Mouse (Mus musculus) c-Kit-positive CD71-positive TER-119-positive erythroid progenitor cells, embryonic 14.5 days (primary cell): ENCODE results near the gene Gucy1b2.
A peak's percentile ranks its signal among the peaks of the same experiment; 100 is the strongest.

ENCODE experiments used
- DNase-seq: peaks from one replicate; pipeline ENCODE4 v3.0.0-alpha.2; 2013; ENCODE audit warnings: low spot score

The Gucy1b2 gene

GRCm38 (mm10) chr14:62456239-62456747 lies at the start of gene Gucy1b2:
Gucy1b2 (minus strand) TSS chr14:62456289.
- no peak for DNase-seq

- no peak for DNase-seq
These were observed 41.3 kb upstream of the Gucy1b2 start for GRCm38 (mm10) chr14:62497391-62497790.

- DNase-seq = no peak
These were observed 40.4 kb upstream of the Gucy1b2 start for GRCm38 (mm10) chr14:62496501-62496900.

DNA sequence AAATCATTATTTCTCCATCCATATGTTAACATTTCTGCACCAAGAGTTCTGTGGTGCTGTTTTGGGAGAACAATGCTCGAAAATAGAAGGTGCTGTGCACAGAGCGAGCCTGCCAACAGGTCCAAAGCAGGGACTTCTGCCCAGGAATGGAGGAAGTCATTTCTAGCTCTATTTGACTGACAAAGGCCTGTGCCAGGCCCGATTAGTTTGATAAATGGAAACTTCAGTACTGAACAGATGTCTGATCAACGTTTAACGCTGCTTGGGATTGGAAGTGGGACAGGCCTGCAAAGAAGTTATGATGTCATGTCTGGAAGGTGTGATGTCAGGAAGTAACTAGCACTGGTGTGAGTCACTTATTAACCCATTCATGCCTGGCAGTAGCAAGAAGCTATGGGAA lies 37.4 kb upstream of the Gucy1b2 start:
- DNase-seq = no peak

- DNase-seq = no peak
These were observed 36.2 kb upstream of the Gucy1b2 start for GRCm38 (mm10) chr14:62492196-62492850.

DNA sequence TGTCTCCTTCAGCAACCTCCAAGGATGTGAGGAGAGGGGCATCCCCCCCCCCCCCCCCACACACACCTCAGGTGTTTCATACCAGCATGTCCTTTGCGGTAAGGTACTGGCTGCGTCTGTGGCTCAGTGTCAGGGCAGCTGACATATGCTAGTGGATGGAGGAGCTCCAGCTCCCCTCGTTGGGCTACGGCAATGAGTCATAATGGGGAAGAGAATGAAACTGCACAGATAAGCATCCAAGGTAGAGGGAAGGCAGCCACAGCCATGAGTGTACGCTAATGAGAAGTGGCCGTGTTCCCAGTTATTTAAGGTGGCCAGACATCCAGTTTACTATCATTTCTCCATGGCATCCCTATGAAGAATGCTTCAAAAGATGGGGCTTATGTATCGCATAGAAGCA lies 32.2 kb upstream of the Gucy1b2 start:
- DNase-seq = no peak

- DNase-seq = no peak
These were observed 25.3 kb upstream of the Gucy1b2 start for GRCm38 (mm10) chr14:62481381-62481780.

DNA sequence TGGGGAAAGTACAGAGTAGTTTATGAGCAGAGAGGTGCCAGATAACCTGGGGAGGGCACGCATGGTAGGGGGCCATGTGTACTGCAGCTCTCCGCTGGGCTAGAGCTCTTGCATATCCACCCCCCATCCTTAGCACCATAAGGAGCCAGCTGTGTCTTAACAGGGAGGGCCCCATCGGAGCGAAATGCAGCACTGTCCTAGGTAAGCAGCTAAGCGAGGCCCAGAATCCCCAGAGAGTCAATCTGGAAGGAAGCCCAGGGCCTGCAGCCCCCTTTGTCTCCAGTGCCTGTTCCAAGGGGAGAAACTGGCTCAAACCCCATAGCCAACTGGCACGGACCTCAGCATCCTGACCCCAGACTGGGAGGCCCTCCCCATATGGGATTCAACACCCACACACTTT lies 23.3 kb upstream of the Gucy1b2 start:
- no peak for DNase-seq

DNA sequence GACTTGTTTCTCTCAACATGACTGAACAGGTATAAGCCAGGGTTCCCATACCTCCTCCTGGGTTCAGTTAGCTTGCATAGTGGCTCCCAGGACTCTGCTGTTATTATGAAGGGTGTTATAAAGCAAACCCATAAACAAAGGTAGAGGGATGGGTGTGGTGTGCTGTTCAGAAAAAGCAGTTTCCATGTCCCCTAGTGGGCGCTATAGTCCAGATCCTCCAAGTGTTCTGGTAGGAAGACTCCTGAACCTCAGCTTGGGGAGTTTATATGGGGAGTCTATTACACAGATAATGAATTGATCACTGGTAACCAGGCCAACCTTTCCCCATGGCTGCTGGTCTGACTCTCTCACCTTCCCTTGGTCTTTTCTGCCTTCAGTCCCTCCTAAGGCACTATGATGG lies 18.4 kb upstream of the Gucy1b2 start:
- no peak for DNase-seq

DNA sequence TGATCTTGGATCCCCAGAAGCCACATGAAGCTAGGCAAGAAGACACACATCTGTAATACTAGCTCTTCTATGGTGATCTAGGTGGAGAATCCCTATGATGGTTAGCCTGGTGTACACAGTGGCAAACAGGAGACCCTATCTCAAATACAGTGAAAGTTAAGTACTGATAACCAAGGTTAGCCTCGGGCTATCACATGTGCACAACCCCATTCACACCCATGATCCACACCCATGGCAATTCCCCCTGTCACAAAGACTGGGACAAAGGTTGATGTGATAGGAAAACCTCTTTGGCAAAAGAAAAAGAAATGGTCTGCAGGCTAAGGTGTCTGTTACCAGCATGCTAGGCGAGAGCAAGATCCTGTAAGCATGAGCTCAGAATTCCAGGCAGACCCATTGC lies 16.0 kb upstream of the Gucy1b2 start:
- DNase-seq = no peak

DNA sequence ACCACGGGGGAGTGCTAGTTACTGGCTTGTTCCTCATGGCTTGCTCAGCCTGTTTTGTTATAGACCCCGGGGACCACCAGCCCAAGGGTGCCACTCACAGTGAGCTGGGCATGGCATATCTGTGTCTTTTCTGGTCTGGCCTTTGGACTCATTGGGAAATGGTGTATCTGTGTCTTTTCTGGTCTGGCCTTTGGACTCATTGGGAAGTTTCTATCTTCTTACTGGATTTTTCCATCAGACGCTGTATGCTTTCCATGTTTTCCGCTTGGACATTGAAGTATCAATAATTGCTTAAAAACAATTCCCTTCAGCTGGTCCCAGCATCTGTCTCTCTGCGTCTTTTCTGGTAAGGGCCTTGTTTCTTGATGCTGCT lies 12.7 kb upstream of the Gucy1b2 start:
- no peak for DNase-seq

DNA sequence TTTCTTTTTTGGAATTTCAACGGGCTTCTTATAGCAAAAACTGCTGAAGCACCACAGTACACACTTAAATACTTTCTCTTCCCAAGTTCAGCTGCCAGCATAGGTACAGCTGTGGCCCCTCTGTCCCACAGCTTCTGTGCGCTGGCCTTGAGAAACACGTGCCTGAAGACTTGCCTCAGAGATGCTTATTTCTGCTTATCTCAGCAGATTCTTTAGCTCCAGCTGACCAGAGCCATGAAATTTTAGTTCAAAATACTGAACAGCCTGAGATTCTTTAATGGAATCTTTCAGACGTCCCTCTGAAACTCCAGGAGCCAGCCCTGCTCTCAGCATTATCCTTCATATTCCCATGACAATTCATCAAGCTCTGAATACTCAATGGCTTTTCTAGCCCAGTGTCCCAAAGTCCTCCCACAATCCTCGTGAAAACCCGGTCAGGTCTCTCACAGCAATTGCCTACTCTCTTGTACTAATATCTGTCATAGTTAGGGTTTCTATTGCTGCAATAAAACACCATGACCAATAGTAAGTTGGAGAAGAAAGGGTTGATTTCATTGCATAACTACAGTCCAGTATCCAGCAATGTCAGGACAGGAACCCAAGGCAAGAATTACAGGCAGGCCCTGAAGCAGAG lies 12.1 kb upstream of the Gucy1b2 start:
- DNase-seq = no peak

- no peak for DNase-seq
These were observed 8.9 kb upstream of the Gucy1b2 start for GRCm38 (mm10) chr14:62464966-62465365.

DNA sequence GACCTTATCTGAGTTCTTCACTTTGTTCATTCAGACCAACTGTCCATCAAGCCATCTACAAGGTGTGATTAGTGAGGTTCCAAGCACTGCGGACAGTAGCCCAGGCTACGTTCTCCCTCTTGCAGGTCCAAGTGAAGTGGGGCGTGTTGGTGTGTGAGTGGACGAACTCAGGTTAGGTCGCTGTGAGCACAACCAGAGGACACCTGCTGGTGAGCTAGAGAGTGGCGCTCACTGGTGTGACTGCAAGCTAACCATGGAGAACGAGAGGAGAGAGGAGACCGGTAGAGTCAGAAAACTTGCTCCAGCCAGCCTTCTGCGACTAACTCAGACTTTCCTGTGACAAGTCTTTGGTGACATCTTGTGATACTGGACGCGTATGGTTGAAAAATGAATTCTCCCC lies 3.5 kb upstream of the Gucy1b2 start:
- no peak for DNase-seq

DNA sequence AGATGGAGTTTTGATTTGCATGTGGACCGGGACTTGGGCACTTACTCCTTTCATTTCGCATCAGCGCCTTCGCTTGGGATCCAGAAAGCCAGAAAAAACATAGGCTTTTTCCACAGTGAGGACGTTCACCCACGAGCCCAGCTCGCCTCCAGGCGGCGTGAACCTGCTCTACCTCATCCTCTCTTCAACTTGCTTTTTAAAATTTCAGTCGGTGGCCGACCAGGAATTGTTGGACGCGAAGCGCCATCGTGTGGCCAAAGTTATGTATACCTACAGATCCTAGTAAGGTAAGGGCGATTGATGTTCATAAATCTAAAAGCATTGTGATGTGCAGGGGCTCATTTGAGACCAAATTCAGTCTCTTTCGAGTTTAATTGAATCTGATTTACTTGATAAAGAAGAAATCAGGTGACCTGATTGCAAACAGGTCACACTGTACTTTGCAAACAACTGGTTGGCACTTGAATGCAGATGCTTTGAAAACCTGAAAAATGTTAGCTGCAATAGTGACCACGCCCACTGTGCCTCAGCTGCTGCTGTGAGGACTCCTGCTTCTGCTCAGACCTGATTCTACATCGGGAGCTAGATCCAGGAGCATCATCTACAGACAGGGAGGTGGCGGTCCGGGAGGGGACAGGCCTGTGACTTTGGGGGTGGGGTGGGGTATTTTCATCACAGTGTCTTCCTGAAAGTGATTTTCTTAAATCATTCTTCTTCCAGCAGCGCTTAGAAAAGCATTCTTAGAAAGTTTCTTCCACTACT lies 1.5 kb upstream of the Gucy1b2 start:
- DNase-seq = peak; percentile 50

DNA sequence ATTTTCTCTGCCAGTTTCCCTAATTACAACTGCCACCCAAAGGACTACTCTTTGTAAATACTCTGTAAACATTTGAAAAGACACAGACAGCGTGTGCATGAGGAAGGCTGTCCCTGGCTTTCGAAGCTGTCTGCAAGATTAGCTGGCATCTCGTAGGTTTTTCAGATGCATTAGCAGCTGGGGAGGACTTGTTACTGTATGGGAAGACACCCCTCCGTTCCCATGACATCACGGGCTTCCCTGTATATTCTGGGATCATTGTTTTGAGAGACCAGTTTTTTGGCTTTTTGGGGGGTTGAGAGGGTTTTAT lies 564 bp downstream of the Gucy1b2 start:
- no peak for DNase-seq

- DNase-seq = no peak
These were observed 1.1 kb downstream of the Gucy1b2 start for GRCm38 (mm10) chr14:62454760-62455569.

DNA sequence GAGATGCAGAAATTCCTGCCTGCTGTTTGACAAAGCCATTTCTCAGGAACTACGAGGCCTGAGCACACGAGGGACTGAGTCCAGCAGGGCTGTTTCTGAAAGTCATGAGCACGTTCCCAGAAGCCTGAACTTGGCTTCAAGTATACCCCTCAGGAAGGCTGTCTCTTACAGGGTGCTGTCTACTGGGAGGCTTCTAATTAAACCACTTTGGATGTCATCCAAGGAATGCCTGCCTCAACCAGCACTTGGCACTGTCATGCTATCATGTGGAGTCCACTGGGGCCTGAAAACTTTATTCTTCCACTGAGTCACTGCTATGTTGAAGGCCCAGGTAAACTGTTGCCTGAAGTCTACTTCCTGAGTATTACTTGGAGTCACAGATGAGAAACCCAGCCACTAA lies 2.0 kb downstream of the Gucy1b2 start:
- no peak for DNase-seq

- no peak for DNase-seq
These were observed 2.8 kb downstream of the Gucy1b2 start for GRCm38 (mm10) chr14:62453276-62453675.

DNA sequence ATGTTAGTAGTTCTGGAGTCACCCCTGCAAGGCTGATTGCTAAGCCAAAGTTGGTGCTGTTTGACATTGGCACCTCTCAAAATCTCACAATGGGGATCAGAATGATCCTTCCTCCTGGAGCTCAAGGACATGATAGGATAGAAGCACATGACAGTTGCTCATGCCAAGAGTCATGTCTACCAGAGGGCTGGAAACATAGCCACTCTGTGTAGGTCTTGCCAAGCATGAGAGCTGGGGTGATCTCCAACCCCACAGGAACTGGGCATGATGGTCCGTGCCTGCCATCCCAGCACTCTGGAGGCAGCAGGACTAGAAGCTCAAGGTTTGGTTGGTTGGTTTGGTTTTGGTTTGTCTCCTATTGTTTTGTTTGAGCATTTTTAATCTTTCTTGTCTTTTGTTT lies 5.4 kb downstream of the Gucy1b2 start:
- DNase-seq = no peak

- DNase-seq = no peak
These were observed 8.9 kb downstream of the Gucy1b2 start for GRCm38 (mm10) chr14:62447214-62447548.

- DNase-seq = no peak
These were observed 9.5 kb downstream of the Gucy1b2 start for GRCm38 (mm10) chr14:62446385-62447213.
